Mouse (Mus musculus) spleen, postnatal 14 days (tissue): ENCODE measurements around the gene Rnf144a.

Experiments used
- DNase-seq, 2 experiments: peaks; one replicate each; pipeline ENCODE4 v3.0.0; 2021 to 2022; ENCODE audit warnings: low spot score in 2 of 2

Gene Rnf144a

DNA sequence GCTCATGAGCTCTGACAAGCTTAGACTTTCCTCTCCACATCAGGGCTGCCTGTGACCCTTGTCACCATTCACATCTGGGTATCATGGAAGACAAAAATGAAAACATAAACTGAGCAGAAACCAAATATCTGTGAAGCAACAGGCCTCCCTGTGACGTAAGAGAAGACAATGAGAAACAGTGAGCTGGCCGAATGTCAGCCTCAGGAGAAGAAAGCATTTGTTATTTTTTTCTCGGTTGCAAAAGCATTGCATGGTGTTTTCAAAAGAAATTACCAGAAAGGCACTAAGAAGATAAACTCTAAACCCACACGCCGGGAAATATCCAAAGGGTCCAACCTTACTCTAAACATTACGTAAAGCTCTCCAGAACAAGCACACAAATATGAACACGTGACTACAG is 41.3 kb downstream of the Rnf144a start:
- DNase-seq: no peak

DNA sequence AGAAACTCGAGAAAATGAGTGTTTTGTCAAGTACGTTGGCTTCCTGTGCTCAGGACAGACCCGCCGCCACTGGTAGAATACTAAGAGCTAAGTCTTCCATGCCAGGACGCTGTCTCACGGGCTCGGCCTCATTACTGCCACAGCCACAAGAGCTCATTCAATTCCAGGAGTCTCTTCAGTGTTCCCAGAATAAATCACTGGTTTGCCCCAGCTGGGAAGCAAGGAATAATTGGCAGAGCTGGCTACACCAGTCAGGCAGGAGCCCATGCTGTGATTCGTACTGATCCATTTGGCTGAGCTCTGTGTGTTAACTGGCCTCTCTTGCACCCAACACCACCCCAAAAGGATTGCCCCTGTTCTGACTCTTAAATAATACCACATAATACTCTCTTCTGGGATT is 45.0 kb downstream of the Rnf144a start:
- DNase-seq: no peak

DNA sequence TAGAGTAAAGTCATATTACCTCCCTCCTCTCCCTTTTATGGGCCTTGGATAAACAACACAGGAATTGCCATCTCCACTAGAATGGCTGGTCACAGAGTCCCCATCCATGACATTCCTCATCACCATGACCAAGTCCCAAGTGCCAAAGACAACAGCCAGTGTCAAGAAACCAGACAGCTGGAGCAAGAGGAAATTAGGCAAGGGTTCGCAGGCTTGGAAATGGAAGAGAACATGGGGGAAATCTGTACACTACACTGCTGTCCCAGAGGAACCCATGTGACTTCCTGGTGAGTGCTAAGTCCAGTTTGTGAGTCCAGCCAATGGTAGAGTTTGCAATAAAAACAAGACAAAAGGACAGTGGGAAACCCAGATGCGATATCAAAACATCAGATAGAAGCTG is 47.7 kb downstream of the Rnf144a start:
- DNase-seq: no peak

DNA sequence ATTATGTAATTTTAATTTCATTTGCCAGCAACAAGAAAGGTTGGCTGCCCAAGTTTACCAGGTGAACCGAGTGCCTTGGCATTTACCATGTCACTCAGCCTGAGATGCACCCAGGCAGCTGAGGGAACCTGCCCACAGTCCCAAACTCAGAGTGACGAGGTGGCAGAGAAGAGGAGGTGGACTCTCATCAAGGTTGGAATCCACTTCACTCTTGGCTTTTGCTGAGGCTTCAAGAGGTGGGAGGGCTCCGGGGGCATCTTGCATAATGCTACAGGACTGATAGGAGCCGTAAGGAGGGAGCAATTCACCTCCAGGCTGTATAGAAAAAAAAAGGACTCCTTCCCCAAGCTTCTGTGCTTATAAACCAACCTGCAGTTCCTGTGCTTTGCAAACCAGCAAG is 48.7 kb downstream of the Rnf144a start:
- DNase-seq: no peak

DNA sequence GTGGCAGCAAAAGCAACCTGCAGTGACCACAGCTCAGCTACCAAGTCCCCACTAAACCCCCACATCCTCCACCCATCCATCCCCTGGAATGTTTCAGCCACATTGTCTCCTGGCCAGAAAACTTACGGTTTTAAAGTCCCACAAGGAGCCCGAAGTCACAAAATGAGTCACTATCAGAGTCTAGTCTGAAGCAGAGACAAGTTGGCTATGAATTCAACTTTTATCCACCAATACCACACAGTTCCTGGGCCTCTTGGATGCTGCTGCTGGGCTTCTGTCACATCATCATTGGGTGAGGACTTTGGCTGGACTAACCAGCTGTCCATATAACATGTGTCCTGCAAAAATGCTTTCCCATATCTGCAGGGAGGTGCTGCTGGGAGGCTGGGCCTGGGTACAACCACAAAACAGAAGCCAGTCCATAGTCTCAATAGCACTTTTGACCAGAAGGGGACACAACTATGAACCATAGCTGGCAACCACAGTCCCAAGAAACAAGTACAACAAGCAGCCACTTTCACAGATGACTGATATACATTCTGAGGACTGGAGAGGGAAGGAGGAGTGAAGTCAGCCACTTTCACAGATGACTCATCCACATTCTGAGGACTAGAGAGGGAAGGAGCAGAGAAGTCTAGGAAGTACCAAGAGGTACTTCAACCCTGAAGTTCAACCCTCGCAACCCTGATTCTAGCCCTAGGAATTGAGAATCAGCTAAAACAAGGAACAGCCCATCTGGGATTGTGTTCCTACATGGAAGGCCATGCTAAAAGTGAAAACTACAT is 49.3 kb downstream of the Rnf144a start:
- DNase-seq: no peak

DNA sequence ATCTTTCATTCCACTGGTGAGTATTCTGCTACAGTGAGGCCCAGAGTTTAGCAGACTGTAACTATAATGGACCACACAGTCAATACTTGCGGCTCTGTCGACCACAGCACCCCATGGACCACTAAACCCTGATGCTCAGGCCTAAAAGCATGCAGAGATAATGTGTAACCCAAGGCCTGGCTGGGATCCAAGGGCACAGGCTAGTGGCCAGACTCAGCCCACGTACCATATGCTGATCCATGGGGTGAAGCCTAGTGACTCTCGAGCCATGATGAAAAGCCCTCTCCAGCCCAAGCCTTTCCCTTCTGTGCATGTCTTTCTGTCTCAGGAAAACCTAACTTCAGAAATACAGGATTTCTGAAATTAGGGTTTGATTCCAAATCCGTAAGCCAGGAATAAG is 50.2 kb downstream of the Rnf144a start:
- no peak for DNase-seq

DNA sequence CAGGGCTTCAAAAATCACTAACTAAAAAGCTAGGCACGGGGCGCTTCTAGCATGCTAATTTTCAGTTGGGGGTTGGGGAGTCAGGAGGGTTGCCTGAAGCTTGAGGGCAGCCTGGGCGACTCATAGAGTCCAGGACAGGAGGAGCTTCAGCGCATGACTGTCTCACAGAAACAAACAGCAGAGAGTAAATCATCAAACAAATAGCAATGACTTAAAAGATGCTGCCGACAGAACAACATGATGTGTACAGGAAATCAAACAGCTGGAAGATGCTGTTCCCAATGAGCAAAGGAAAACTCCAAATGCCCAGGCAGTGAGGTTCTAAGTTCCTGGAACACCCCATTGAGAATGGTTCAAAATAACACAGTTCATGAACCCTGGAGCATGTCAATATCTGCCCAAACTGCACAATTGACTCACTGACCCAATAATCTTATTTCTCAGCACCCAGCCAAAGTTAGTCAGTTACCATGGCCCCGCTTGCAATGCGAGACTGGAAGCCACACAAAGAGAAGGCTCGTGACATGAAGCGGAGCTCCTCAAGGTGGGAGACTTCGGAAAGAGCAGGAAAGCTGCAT is 54.0 kb downstream of the Rnf144a start:
- no peak for DNase-seq

DNA sequence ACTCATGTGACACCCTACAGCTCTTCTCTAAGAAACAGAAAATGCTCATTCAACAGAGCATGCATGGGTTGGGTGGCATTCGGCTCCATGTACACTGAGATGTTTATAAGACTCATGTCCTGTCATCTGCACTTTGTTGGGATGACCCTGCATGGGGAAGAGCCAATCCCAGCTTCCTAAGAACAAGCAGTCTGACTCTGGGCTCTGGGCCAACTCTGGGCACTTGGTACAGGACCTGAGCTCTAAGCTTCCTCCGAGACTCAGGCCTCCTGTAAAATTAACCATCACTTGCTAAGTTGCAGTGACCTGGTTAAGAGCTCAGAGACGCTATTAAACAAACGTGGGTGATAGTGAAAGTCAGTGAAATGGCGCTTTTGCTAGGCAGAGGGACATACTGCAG is 55.2 kb downstream of the Rnf144a start:
- no peak for DNase-seq

DNA sequence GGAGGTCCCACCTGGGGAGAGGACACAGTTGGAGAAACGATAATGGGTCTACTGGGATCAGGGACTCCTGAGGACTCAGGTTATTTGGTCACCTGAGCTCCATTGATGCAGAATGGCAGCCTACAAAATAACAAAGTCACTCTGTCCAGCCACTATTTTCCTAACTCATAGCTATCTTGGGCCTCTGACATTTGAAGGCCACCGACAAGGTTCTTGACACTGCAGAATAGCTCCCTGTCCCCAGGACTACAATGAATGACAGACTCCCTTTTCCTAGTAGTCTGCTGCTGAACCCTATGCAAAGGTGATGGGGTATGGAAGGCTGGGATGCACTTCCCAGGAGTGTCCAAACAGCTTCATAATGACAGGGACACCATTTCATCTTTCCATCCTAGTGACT is 55.8 kb downstream of the Rnf144a start:
- no peak for DNase-seq

DNA sequence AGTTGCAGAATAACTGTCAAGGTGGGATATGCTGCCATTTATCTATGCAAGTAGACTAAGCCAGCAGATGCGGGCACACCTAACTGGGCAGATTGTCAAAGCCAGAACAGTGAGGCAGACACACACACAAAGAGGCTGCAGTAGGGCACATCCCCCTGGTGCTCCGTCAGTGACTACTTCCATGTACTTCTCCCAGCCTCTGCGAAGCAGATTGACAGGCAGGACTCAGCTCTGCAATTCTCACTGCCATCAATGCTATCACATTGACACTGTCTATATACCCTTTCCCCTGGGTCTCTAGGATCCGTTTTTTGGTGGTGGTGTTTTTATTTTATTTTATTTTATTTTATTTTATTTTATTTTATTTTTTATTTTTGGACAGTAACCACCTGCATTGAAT is 57.8 kb downstream of the Rnf144a start:
- DNase-seq: no peak

DNA sequence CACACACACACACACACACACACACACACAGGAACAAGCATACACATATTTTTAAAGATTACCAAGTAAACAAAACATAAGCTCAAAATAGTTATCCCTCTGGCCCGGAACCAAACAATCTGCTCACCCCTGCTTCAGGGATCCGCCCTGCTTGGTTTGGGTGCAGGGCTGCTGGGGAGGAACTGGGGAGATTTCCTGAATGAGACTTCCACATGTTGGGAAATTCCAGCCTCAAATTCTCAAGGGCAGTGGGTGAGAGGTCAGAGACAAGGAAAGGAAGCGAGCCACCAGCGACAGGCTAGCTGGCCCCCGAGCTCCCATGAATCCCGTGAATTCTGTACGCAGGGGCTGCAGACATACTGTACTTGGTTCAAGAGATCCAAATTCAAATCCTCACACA is 58.9 kb downstream of the Rnf144a start:
- no peak for DNase-seq

DNA sequence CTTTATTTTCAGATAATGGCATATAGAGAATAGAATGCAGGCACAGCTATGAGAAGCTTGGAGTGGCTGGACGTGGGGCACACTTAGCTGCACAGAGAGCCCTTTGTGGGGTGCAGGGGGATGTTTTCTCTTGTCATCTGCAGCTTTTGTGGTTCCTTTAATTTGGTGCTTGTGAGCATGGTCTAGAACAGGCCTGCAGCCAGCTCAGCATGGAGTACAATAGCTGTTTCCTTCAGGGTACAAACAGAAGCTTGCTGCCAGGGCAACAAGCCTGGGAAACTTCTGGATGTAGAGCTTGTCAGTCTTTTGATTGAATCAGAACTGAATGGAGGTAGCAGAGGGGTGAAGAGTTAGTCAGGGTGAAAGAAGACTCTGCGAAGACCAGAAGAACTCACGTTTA is 63.7 kb downstream of the Rnf144a start:
- DNase-seq: no peak

DNA sequence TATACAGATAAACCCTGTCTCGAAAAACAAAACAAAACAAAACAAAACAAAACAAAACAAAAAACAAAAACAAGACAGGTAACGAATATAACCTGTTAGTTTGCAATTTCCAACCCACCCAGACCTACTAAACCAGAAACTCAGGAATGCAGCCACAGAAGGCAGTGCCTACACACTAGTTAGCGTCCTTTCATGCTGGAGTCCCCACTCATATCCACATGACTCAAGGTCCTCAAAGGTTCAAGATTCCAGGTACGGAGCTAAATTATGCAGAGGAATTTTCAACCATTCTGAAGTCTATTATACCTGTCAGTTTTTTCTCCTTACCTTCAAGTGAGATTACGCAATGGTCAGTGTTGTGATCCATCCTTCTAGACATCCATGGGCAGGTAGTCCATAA is 70.6 kb downstream of the Rnf144a start:
- no peak for DNase-seq

DNA sequence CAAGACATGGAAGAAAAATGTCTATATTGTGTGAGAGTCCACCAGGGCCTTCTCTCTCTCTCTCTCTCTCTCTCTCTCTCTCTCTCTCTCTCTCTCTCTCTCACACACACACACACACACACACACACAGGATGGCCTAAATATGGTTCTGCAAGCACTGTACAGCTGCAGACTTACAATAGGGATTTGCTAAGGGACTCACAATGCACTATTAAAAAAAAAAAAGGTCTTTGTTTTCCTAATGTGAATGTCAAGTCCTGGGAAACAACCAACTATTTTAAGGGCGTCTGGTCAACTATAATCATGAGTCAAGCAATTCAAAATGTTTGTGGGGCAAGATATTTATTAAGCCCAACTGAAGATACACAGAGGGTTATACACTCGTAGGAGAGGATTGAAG is 71.9 kb downstream of the Rnf144a start:
- no peak for DNase-seq

DNA sequence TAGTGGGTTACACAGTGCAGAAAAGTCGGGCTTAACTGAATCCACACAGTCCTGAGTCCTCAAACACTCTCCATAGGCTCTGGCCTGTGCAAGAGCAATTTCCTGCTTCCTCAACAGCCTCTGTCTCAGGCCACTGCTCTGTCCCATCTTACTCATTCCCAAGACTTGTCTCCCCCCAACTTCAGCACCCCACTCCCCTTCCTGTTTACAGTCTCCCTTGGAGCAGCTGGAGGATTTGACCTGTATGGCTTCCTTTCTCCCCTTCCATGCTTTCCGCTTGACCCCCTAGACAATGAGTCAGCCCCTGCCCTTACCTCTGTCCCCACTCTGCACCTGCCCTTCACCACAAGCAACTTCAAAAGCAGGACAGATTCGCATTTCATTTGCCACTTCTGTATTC is 72.4 kb downstream of the Rnf144a start:
- no peak for DNase-seq

DNA sequence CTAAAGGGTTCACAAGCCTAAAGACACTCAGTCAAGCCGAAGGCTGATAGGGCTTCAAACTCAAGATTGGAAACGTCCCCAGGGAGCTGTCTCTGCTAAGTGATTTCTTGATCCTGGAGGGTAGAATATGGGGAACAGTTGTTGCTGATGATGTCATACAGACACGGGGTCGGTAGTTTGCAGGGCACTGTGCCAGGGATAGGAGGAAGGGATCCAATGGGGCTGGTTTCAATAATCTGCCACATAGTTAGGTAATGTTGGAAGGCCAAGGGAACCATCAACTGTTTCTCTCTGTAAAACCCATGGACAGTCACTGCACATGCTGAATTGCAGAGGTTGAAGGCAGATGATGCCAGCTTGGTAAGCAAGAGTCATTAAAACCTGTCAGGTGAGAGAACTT is 73.0 kb downstream of the Rnf144a start:
- no peak for DNase-seq

DNA sequence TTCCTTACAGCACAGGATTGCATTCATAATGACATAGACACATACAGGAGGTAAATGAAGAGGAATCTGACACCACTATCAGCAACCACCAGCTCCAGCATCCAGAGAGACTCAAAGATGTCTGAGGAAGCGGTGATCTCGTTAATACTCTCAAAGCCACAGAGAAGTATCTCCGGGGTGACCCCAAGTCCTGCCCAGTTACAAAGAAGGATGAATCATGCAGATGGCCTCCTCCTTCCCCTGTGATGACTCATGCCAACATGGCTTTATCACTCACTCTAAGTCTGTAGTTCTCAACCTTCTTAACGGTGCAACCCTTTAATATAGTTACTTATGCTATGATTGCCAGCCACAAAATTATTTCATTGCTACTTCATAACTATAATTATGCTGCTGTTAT is 74.4 kb downstream of the Rnf144a start:
- DNase-seq: no peak

DNA sequence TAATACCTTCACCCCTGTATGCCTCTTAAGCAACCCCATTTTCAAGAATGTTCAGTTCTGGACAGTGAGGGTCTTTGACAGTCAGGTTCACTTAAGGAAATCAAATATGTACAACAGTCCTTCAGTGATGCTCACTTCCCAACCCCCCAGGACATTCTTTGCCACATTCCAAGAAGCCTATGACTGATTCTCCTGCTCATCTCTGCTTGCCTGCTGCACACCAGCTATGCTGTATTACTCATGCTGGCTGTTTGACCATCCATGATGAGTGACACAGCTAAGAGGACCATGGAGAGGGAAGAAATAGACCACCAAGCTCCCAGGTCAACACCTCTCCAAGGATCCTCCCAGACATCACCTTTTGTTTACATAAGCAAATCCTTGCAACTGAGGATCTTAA is 75.2 kb downstream of the Rnf144a start:
- DNase-seq: no peak

DNA sequence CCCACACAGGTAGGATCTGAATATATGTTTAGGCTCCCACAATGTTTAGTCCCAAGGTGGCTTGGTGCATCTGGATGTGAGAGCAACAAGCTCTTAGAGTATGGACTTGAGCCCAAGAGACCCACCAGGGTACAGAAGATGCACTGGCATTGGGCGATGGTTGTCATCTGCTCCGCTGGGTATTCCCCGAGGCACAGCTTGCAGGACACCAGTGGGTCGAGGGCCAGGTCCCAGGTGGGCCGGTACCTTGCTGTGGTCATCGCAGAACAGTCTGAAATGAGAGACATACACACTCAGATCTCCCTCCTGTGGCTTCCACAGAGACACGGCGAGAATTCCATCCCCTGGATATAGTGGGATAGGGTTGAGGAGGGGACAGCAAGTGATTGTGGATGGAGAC is 75.9 kb downstream of the Rnf144a start:
- DNase-seq: no peak

DNA sequence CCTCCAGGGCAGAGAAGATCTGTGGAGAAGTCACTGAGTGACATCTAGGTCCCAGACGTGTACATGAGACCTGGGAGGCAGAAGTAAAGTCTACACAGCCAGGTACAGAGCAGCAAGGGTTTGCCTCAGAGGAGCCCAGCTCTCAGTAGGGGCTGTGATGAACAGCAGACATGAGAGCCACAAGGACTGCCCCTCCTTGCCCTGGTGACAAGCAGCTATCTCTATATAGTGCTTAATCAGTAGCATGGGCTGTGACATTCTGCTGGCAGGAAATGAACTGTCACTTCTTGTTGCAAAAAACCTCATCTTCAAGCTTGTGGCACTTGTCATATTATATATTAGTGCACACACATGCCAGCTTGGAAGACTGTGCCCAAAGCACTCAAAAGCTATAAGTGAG is 81.4 kb downstream of the Rnf144a start:
- no peak for DNase-seq

DNA sequence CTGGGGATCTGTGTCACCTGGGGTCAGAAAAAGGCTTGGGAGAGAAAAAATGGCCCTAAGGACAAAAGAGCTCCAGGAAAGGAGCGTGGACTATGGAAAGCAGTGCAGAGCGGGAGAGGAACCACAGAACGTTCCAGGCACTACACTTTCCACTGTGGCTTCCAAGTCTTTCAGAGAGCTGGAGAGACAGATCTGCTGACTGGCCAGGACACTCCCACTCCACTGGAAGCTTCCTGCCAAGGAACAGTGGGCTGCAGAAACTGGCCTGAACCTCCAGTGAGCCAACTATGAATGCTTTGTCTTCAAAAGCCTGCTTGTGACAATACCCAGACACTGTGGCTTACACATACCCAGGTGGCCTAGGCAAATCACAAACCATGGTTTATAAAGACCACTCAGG is 84.0 kb downstream of the Rnf144a start:
- no peak for DNase-seq

DNA sequence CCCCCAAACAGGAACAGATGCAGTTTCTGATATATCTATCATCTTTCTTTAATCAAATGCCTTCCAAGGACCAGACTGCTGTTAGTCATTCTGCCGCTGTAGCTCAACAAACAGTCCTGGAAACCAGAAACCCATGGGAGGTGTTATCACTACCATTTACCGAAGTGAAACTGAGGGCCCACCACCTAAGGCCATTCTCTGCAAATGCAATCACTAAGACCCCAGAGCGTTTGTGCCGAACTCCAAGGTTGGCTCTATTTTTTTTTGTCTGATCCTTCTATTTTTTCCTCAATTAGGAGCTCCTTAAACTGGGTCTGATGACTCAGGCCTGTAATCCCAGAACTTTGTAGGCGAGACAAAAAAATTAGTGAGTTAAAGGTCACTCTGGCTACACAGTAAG is 85.3 kb downstream of the Rnf144a start:
- DNase-seq: no peak

DNA sequence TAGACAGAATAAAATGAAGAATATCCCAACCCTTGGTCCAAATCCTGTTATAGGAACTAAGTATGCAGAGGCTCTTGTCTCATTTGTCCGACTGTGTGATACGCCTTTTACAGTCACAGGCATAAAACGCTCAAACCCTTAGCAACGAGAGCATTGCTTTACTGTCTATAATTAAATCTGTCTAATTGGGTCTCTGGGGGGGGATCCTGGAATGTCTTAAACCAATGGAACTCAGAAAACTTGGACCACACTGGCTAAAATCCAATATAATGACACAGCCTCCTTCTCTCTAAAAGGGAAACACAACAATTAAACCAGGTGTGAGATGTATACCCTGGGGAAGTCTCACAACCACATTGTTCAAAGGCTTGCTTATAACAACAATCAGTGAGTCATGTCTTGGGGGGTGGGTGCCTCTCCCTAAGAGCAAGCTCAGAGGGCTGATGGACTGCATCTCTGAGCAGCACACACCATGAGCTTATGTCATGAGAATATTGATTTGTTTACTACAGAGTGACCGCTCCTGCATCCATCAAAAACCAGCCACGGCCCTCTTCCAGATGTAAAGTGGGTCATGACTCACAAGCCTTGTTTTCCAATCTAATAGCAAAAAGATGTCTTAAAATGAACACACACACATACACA is 85.9 kb downstream of the Rnf144a start:
- no peak for DNase-seq
